Mouse (Mus musculus): ENCODE results near the gene Srbd1.

DNA sequence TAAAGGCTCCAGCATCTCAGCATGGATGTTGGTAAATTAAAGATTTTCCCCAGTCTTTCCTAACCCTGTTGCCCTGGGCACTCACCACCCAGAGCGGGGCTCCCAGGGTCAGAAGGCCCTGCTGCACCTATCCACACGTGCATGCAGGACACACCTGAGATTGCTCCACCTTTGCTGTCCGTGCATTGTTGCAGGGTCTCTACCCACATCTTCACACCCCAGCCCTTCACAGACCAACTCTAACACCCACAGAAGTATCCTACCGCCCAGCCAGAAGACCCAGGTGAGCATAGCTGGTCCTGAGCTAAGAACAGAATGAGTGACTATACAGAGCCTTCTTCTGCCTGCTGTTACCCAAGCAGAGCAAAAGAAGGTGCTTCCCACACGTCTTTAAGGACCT, 201.9 kb downstream of the Srbd1 start:
- TF ChIP-seq CTCF (IDR thresholded peaks at IDR 0.05; ENCODE audit: low read depth, low read length) (no peak), POLR2A (IDR thresholded peaks at IDR 0.05; ENCODE audit: insufficient read depth, low read length) (no peak)
